Mouse (Mus musculus): ENCODE results near the gene Fancc.

DNA sequence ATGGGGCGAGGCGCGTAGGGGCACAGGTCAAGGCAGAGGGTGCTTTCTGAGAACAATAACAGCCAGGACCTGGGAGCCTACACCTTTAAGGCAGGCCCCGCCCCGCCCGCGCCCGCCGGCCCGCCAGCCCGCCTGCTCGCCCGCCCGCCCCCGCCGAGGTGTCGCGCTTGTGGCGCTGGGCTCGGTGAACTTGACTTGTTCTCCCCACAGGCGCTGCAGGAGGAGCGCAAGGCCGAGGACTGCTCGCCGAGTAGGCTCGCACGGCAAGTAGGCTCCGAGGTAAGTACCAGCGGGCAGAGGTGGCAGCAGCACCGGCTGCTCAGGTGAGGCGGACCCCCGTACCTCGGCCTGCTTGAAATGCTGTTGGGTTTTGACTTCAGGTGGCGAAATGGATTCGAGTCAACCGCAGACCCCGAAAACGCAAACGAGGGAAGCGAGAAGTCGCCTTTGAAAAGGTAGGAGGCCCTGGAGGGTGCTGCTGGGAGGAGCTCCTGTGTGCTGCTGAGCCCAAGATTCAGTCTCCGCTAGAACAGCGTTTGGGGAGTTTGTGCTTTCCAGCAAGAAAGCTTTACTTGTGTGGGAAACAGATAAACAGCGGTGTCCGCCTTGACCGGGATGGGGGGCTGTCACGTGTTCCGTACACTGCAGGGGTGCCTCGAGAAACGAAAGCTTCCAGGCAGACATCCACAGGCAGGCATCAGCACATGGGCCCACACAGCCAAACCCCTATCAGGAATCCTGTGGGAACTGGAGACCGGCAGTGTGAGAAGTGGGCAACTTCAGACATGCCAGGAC is 257.0 kb downstream of the Fancc start:
- TF ChIP-seq CTCF (IDR thresholded peaks at IDR 0.05; ENCODE audit: low read depth) (no peak), EP300 (IDR thresholded peaks at IDR 0.05; ENCODE audit: low read depth) (0 out of 2 replicates have a peak, but pooled peaks have one; percentile 17)
